Mouse (Mus musculus): ENCODE results near the gene Col10a1.
"Not testable (repeated sequence)": the region's sequence is repeated elsewhere in the genome, so short reads cannot be mapped to it uniquely, and the experiment has no call there.

Col10a1 gene

GRCm38 (mm10) chr10:34389681-34390080 lies at the start of gene Col10a1:
Col10a1 (plus strand) TSS chr10:34389981.
- DNase-seq: no peak

GRCm38 (mm10) chr10:34341014-34341413 lies 48.8 kb upstream of the Col10a1 start:
- DNase-seq: no peak

GRCm38 (mm10) chr10:34341886-34342285 lies 47.9 kb upstream of the Col10a1 start:
- no peak for DNase-seq

- DNase-seq: no peak
Observed at GRCm38 (mm10) chr10:34352166-34352565, 37.6 kb upstream of the Col10a1 start.

- DNase-seq: no peak
Observed at GRCm38 (mm10) chr10:34358263-34358662, 31.5 kb upstream of the Col10a1 start.

- peak; percentile 45 for DNase-seq
Observed at GRCm38 (mm10) chr10:34363756-34364155, 26.0 kb upstream of the Col10a1 start.

- no peak for DNase-seq
Observed at GRCm38 (mm10) chr10:34368138-34368537, 21.6 kb upstream of the Col10a1 start.

- no peak for DNase-seq
Observed at GRCm38 (mm10) chr10:34373332-34373731, 16.4 kb upstream of the Col10a1 start.

GRCm38 (mm10) chr10:34385636-34386035 lies 4.1 kb upstream of the Col10a1 start:
- no peak for DNase-seq

- DNase-seq: no peak
Observed at GRCm38 (mm10) chr10:34396959-34397358, 7.2 kb downstream of the Col10a1 start.

GRCm38 (mm10) chr10:34399267-34399666 lies 9.5 kb downstream of the Col10a1 start:
- DNase-seq: no peak

- peak; percentile 97 for DNase-seq
Observed at GRCm38 (mm10) chr10:34418204-34418756, 28.5 kb downstream of the Col10a1 start, which contains the start of gene Nt5dc1. Nt5dc1 (minus strand) TSS chr10:34418552.

- not testable (repeated sequence) for DNase-seq
Observed at GRCm38 (mm10) chr10:34418794-34419193, 29.0 kb downstream of the Col10a1 start.

- DNase-seq: no peak
Observed at GRCm38 (mm10) chr10:34431783-34432182, 42.0 kb downstream of the Col10a1 start.

GRCm38 (mm10) chr10:34434191-34434590 lies 44.4 kb downstream of the Col10a1 start:
- not testable (repeated sequence) for DNase-seq
